Mouse (Mus musculus): ENCODE results near the gene Pigo. TPM values are rescaled to one million over a fixed set of nuclear protein-coding genes. Genes with fewer than 3 reads are reported as not detected.

Gene Pigo
- 10 to 100 TPM; 24.1 to 37.2 (median 28.9) TPM for total RNA-seq (2022)

DNA sequence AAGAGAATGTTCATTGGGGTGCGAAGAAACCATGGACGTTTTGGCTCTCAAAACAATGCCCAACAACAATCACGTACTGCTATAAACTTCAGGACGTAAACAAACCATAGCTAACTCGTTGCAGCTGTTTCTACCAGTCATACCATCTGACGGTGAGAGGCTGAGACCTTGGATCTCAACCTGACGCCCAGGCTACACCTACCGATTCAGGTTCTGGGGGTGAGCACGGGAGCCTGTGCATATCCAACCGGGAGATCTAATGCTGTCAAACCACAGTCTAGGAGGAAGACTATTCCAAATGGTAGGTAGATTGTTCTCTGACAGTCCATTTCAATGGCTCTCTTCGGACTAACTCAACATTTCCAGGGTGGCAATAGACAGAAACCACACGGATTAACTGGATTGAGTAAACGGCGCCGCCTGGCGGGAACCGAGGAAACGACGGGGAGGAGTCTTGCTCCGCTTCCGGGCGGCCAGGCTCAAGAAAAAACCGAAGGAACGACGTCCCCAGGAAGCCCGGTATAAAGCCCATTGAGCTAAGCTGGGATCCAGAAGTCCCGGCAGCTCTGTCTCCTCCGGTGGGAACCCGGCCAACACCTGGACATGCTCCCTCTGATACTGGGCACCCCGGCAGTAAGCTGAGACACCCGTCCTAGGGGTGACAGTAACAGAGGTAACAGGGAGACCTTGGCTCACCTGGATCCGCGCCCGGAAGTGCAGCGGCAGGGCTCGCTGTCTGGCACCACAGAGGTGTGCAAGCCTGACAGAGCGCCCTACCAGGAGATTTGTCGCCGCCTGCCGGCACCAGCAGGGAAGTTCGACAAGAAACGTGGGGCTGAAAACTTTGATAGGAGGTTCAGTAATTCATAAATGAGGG is at the start of gene Pigo:
Pigo (minus strand) TSS at position 736 of the 877 bp plus-strand sequence.
- peak; percentile 90 to 94 for DNase-seq (ENCODE audit: low spot score in 2 of 2)

DNA sequence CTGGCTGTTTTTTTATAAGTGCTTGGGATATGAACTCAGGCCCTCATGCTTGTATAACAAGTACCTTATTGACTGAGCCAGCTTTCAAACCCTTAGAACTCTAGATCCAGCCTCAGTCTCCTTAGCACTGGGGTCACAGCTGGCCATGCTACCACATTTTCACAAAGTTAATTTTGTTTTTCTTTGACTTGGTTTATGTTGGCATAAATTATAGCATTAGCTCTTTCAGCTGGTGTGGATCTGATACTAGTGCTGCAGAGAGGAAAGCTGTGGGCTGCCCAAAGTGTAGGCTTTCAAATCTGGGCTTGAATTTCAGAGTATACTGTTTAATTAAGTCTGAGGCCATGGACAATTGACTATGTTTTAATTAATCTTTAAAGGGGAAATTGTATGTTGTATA is 49.3 kb upstream of the Pigo start:
- DNase-seq (ENCODE audit: low spot score in 2 of 2): no peak

DNA sequence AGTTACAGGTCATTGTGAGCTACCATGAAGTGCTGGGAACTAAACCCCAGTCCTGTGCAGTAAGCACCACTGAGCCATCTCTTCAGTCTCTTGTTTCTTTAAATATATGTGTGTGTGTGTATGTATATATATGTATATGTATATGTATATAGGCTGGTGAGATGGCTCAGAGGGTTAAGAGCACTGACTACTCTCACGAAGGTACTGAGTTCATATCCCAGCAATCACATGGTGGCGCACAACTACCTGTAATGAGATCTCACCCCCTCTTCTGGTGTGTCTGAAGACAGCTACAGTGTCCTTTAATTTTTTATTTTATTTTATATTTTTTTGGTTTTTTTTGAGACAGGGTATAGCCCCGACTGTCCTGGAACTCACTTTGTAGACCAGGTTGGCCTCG is 39.9 kb upstream of the Pigo start:
- no peak for DNase-seq (ENCODE audit: low spot score in 2 of 2)

GRCm38 (mm10) chr4:43060286-43060685 is 34.7 kb upstream of the Pigo start:
- no peak for DNase-seq (ENCODE audit: low spot score in 2 of 2)

DNA sequence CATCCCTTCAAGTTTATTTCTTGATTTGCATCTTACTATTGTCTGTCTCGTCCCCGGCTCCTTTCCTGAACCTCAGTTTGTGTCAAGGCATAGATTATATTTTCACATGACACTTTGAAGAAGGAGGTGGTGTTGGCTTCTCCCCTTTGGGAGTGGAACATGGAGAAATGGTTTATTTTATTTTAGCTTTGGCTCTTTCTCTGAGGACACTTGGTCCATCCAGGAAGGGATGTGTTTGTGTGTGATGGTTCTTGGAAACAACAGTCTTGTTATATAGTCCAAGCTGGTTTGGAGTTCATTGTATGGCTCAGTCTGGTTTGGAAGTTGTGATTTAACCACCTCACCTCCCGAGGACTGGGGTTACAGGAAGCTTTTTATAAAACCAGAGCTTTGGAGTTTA is 34.1 kb upstream of the Pigo start:
- DNase-seq (ENCODE audit: low spot score in 2 of 2): no peak

DNA sequence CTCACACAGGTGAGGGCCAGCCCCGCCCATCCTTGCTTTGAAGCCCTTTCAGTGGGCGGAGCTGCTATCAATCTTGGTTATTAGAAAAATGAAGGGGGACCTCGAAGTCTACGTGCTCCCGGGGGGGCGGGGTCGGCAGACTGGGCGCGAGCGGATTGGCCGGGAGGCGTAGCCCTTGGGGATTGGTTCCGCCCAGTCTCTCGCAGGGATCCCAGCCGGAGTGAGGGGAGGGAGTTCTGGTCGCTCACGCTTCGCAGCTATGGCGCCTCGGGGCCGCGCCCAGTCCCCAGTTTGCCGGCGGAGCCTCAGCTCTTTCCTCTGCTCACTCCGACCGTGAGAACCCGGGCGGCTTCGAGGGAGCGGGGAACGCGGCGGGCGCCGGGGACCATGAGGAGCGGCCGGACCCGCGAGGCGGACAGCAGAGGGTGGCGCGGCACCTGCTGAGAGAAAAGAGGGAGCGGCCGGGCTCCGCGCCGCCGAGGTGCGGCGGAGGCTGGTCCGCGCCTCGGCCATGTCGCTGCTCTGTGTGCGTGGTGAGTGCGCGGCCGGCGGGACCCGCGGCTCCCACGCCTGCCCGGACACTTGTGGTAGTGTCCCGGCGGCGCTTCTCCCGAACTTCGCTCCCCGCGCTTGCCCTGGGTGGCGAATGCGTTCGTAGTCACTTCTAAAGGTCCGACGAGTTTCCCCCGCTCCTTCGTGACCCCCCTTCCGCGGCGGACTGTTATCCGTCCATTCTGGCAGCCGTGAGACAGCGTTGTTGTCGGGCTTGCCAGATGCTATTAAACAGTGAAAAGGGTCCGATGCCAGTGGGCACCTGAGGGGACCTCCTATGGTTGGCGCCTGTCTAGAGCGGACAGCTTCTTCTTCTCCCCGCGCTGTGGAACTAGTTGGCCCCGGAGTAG is 33.4 kb upstream of the Pigo start, which contains the start of gene Unc13b:
Unc13b (plus strand) TSS at position 201 of the 902 bp plus-strand sequence.
- DNase-seq (ENCODE audit: low spot score in 2 of 2): peak; percentile 81 to 83

DNA sequence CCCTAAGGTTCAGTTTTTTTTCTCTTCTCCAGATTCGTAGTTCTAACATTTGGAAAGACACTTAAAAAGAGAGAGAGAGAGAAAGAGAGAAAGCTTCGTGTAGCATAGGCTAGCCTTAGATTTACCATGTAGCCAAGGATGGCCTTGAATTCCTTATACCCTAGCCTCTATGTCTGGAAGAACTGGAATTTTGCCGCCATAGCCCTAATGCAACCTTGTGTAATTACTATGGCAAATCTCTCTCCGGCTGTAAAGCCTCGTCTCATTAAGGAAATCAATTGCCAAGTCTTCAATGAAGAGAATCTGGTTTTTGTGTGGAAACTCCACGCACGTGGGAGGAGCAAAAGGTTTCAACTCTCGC is 32.8 kb upstream of the Pigo start:
- no peak for DNase-seq (ENCODE audit: low spot score in 2 of 2)

- no peak for DNase-seq (ENCODE audit: low spot score in 2 of 2)
These were observed 32.0 kb upstream of the Pigo start for GRCm38 (mm10) chr4:43057654-43058053.

- no peak for DNase-seq (ENCODE audit: low spot score in 2 of 2)
These were observed 27.0 kb upstream of the Pigo start for GRCm38 (mm10) chr4:43052627-43053026.

DNA sequence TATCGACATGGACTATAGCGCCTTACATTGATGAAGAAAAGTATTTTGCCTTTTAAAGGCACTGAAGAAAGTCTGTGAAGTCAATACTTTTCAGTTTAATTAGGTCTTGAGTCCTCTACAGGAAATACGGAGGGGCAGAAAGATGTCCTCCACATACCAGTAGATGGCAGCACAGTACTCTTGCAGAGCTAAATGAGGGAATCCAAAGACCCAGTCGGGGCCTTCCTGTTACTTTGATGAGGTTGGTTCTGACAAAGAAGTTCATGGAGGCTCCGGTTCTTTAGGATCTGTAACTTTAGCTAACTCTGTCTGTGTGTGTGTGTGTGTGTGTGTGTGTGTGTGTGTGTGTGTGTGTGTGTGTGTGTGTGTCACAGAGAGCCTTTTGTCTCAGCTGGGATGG is 21.6 kb upstream of the Pigo start:
- DNase-seq (ENCODE audit: low spot score in 2 of 2): peak in 1 of 2 experiments; percentile 77

DNA sequence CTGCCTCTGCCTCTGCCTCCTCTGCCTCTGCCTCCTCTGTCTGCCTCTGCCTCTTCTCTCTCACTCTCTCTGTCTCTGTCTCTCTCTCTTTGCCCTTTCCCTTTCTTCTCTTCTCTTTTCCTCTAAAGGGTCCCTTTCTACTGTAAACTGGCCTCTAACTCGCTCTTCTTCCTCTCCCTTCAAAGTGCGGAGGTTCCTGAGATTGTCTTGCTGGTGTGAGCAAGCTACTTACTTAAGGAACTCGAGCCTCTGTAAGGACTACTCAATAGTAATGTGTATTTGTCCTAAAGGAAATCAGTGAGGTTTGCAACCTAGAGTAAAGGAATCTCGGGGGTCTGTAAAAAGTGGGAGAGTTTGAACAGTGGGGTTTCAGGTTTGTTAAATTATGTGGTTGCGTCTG is 21.0 kb upstream of the Pigo start:
- no peak for DNase-seq (ENCODE audit: low spot score in 2 of 2)

- peak; percentile 91 to 95 for DNase-seq (ENCODE audit: low spot score in 2 of 2)
These were observed 20.2 kb upstream of the Pigo start, which contains the start of gene Fam214b for GRCm38 (mm10) chr4:43045659-43046302. Gene Fam214b, minus strand, starts transcription at chr4:43046220.

- DNase-seq (ENCODE audit: low spot score in 2 of 2): no peak
These were observed 19.7 kb upstream of the Pigo start for GRCm38 (mm10) chr4:43045285-43045658.

DNA sequence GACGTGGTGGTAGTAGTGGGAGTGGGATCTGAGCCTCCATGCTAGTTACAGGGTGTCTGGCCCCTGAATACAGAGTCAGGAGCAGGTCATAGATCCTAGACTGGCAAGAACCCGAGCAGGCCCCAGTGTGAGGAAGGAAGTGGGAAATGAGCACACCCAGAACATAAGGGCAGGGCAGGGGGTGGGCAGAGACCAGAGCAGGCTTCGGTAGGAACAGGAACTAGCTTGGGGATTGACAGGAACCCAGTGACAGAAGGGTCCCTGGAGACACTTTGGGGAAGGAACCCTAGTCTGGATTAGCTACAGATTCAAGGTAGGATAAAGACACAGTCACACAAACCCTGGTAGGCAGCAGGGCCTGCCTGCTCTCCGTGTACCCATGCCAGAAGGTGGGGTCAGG is 19.1 kb upstream of the Pigo start:
- no peak for DNase-seq (ENCODE audit: low spot score in 2 of 2)

GRCm38 (mm10) chr4:43043644-43044357 is 18.2 kb upstream of the Pigo start:
- DNase-seq (ENCODE audit: low spot score in 2 of 2): no peak

DNA sequence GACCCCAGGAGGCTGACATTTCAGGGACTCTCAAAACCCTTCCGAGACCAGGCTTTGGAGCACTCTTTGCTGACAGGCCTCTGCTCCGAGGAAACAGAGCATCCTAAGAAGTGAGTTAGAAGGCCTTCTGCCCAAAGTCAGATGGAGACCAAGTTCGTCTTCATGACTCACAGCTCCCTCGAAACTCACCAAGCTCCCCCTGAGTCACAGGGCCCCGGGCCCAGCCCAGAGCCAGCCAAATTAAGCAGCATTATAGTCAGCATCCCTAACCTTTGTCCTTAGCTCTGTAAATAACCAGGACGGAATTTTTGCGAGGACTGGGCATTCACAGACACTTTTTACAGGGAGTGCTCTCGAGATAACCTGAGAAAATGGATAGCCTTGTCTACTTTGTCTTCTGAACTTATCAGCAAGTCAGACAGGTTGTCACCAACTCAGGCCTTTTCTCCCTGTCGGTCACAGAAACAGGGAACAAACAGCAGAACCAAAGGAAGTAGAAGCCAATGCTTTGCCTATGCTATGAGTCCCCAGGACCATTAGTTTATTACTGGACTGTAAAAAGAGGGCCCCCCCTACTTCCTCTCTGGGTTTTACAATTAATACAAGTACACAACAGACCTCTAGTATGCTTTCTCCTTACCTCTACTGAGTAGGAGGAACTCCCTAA is 15.4 kb upstream of the Pigo start:
- DNase-seq (ENCODE audit: low spot score in 2 of 2): no peak

- DNase-seq (ENCODE audit: low spot score in 2 of 2): peak; percentile 95 to 97
These were observed 14.5 kb upstream of the Pigo start for GRCm38 (mm10) chr4:43040114-43040572.

DNA sequence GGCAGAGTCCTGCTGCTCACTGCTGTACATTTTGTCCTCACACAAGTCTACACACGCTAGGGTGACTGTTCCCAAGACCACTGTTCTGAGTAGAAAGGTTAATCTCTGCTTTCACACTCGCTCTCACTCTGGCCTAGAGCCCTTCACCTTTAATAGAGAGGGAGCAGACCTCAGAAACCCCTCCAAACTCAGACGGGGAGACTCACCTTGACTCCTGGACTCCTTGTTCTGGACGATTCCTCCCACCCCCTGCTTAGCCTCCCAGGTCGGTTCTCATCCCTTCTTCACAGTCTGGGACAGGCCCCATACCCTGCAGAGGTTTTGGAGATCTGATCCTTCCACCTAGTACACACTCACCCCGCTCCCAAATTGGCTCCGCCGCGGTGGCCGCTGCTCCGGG is 14.0 kb upstream of the Pigo start:
- no peak for DNase-seq (ENCODE audit: low spot score in 2 of 2)

- DNase-seq (ENCODE audit: low spot score in 2 of 2): peak in 1 of 2 experiments; percentile 73
These were observed 13.2 kb upstream of the Pigo start for GRCm38 (mm10) chr4:43038567-43039495.

Measured in layer of hippocampus, adult 8-10 months (tissue).